ENCODE assay signal across 21 mouse cellular contexts in the genomic region with DNA sequence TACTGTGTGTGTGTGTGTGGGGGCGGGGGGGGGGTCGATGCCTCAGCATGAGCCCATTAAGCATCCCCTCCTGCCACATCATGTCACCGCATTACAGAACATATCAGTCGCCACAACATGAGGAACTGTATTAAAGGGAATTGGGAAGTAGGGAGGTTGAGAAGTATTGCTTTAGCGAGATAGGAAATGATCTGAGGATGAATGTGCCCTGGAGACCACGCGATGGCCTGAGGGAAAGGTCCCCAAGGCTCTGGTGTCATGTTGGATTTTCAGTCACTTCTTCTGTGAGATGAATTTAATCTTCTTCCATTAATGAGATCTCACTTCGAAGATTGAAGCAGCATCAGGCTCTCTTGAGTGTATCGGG.
"Had no signal": no experiment of that assay in that cellular context is flagged by ENCODE, and none has a peak within 500 bp of the region (broad histone marks: within the 10 kb centered on the region; RNA-seq: fewer than 3 reads in every experiment).

No protein-coding gene starts in this region.

- H3K27me3 ChIP-seq: intestine, embryonic 15.5 days; limb, embryonic 13.5 days; liver, embryonic 13.5 days; neural tube, embryonic 12.5 days; neural tube, embryonic 15.5 days had no signal

- H3K4me1 ChIP-seq: intestine, embryonic 15.5 days; limb, embryonic 13.5 days; liver, embryonic 13.5 days; neural tube, embryonic 12.5 days; neural tube, embryonic 15.5 days had no signal

- DNase-seq: kidney, adult 11 months; kidney, adult 8-10 months; kidney, postnatal 14 days; kidney, postnatal 4 days; liver; liver, embryonic 13.5 days; lung, adult 2 months; lung, postnatal 14 days; lung, postnatal 4 days; right cerebral cortex, adult 18-20 months; right cerebral cortex, postnatal 14 days; right cerebral cortex, postnatal 4 days; thymus, adult 2 months; thymus, postnatal 14 days; thymus, postnatal 4 days had no signal

- H3K27ac ChIP-seq: intestine, embryonic 15.5 days; limb, embryonic 10.5 days; limb, embryonic 13.5 days; liver, embryonic 13.5 days; neural tube, embryonic 12.5 days; neural tube, embryonic 15.5 days; stomach, postnatal 0 days had no signal

- H3K36me3 ChIP-seq: intestine, embryonic 15.5 days; limb, embryonic 10.5 days; limb, embryonic 13.5 days; liver, embryonic 13.5 days; neural tube, embryonic 12.5 days; neural tube, embryonic 15.5 days had no signal

- H3K9ac ChIP-seq: intestine, embryonic 15.5 days; limb, embryonic 13.5 days; liver, embryonic 13.5 days; neural tube, embryonic 12.5 days; neural tube, embryonic 15.5 days had no signal

- H3K4me3 ChIP-seq: intestine, embryonic 15.5 days; limb, embryonic 10.5 days; limb, embryonic 13.5 days; liver, embryonic 13.5 days; neural tube, embryonic 12.5 days; neural tube, embryonic 15.5 days had no signal

- H3K4me2 ChIP-seq: intestine, embryonic 15.5 days; limb, embryonic 13.5 days; liver, embryonic 13.5 days; neural tube, embryonic 12.5 days; neural tube, embryonic 15.5 days had no signal

- H3K9me3 ChIP-seq: intestine, embryonic 15.5 days; limb, embryonic 10.5 days; neural tube, embryonic 15.5 days had no signal

- ATAC-seq: intestine, embryonic 15.5 days had no signal
